In the genomic region with DNA sequence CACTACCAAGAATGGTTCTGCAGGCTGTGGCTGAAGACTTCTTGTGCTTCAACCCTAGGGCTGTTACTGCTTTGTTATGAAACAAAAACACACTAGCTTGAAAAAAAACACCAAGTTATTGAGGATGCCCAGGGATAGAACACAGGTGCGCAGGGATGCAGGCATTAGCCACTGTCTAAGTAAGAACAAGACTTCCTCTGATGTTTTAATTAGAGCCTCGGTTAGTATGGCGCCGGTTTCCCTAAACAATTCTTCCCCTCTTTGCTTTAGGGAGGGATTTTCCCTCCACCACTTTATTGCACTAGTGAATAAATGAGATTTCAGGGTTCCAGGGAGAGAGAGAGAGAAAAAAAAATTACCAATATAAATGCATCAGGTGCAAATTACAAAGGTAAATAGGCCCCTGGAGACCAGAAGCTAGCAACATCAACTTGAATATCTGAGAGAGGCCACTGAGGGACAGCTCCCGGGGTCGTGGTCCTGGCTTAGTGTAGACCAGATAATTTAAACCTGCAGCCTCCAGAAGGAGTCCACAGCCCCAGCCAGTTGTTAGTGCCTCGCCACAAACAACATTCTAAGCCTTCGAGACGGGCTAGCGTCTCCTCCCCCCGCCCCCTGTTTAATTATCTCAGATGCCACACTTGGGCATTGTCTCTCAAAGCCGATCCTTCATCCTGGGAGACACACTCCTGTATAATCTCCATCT, we compare ENCODE assay signal across 28 mouse cellular contexts.
DNase-seq lines count a peak whose midpoint lies in the region; ATAC-seq lines count a peak whose summit lies in the region.
"Had no signal": no experiment of that assay in that cellular context is flagged by ENCODE, and none has a peak within 500 bp of the region (broad histone marks: within the 10 kb centered on the region; RNA-seq: fewer than 3 reads in every experiment).

No protein-coding gene starts in this region.

- ATAC-seq in hindbrain, embryonic 16.5 days, result no peak; the same call in 1 of the 2 replicates
- ATAC-seq in hindbrain, embryonic 14.5 days (ENCODE audit: low FRiP score), result peak; percentile 51; the same call in 1 of the 2 replicates
- ATAC-seq in midbrain, embryonic 11.5 days (ENCODE audit: low FRiP score), result peak; percentile 66
- peak; percentile 71 for ATAC-seq in neural tube, embryonic 13.5 days (ENCODE audit: low read depth)
- ATAC-seq: forebrain, embryonic 16.5 days; intestine, postnatal 0 days; Patski had no signal

- no peak overlapping the region for H3K4me3 ChIP-seq in hindbrain, embryonic 10.5 days
- no peak overlapping the region for H3K4me3 ChIP-seq in hindbrain, embryonic 16.5 days (ENCODE audit: low read length)
- H3K4me3 ChIP-seq in hindbrain, embryonic 14.5 days (replicated peaks; ENCODE audit: low read length), result no peak overlapping the region
- H3K4me3 ChIP-seq in midbrain, embryonic 11.5 days (ENCODE audit: low read depth, low read length), result no peak overlapping the region
- H3K4me3 ChIP-seq in neural tube, embryonic 13.5 days, result no peak overlapping the region
- H3K4me3 ChIP-seq: heart, embryonic 12.5 days; kidney, embryonic 15.5 days; left cerebral cortex, adult 2 months; liver, embryonic 13.5 days; megakaryocyte, embryonic 14.5 days had no signal

- H3K27ac ChIP-seq in hindbrain, embryonic 10.5 days, result 0 out of 2 replicates have a peak overlapping the region, but pooled peaks have one; percentile 23
- no peak overlapping the region for H3K27ac ChIP-seq in hindbrain, embryonic 16.5 days (ENCODE audit: low read depth, low read length)
- H3K27ac ChIP-seq in hindbrain, embryonic 14.5 days, result peak overlapping the region; percentile 43; the same call in 1 of the 2 replicates
- H3K27ac ChIP-seq in midbrain, embryonic 11.5 days (ENCODE audit: low read depth, low read length), result no peak overlapping the region
- H3K27ac ChIP-seq in neural tube, embryonic 13.5 days (replicated peaks), result peak overlapping the region; percentile 71
- H3K27ac ChIP-seq: kidney, embryonic 15.5 days; left cerebral cortex, adult 2 months; liver, embryonic 13.5 days had no signal

- no peaks in the 10 kb centered on the region for H3K27me3 ChIP-seq in hindbrain, embryonic 10.5 days (ENCODE audit: insufficient read depth, poor library complexity, severe bottlenecking)
- no peaks in the 10 kb centered on the region for H3K27me3 ChIP-seq in hindbrain, embryonic 16.5 days (replicated peaks; ENCODE audit: control insufficient read depth, insufficient read depth, low read length)
- H3K27me3 ChIP-seq in hindbrain, embryonic 14.5 days (ENCODE audit: control insufficient read depth, insufficient read depth, low read length), result no peaks in the 10 kb centered on the region
- H3K27me3 ChIP-seq in midbrain, embryonic 11.5 days (ENCODE audit: control insufficient read depth, insufficient read depth, low read length), result no peaks in the 10 kb centered on the region
- H3K27me3 ChIP-seq in neural tube, embryonic 13.5 days, result no peaks in the 10 kb centered on the region
- H3K27me3 ChIP-seq: CH12.LX; heart, embryonic 12.5 days; kidney, embryonic 15.5 days; liver, embryonic 13.5 days; megakaryocyte, embryonic 14.5 days; Patski had no signal

- H3K4me2 ChIP-seq in hindbrain, embryonic 16.5 days (ENCODE audit: low read length), result no peak overlapping the region
- H3K4me2 ChIP-seq in hindbrain, embryonic 14.5 days (replicated peaks), result no peak overlapping the region
- H3K4me2 ChIP-seq in midbrain, embryonic 11.5 days, result no peak overlapping the region
- peak overlapping the region; percentile 20; the same call in 1 of the 2 replicates for H3K4me2 ChIP-seq in neural tube, embryonic 13.5 days
- H3K4me2 ChIP-seq: heart, embryonic 12.5 days; kidney, embryonic 15.5 days; liver, embryonic 13.5 days had no signal

- H3K9ac ChIP-seq in hindbrain, embryonic 16.5 days (ENCODE audit: low read depth, low read length), result no peak overlapping the region
- no peak overlapping the region for H3K9ac ChIP-seq in hindbrain, embryonic 14.5 days
- H3K9ac ChIP-seq in midbrain, embryonic 11.5 days (ENCODE audit: low read length), result no peak overlapping the region
- no peak overlapping the region for H3K9ac ChIP-seq in neural tube, embryonic 13.5 days
- H3K9ac ChIP-seq: heart, embryonic 12.5 days; kidney, embryonic 15.5 days; liver, embryonic 13.5 days had no signal

- no peaks in the 10 kb centered on the region for H3K36me3 ChIP-seq in hindbrain, embryonic 10.5 days
- H3K36me3 ChIP-seq in hindbrain, embryonic 16.5 days (ENCODE audit: control insufficient read depth, insufficient read depth, low read length), result no peaks in the 10 kb centered on the region
- no peaks in the 10 kb centered on the region for H3K36me3 ChIP-seq in hindbrain, embryonic 14.5 days (replicated peaks; ENCODE audit: control insufficient read depth, insufficient read depth)
- H3K36me3 ChIP-seq in midbrain, embryonic 11.5 days (ENCODE audit: control insufficient read depth, insufficient read depth, low read length), result no peaks in the 10 kb centered on the region
- H3K36me3 ChIP-seq in neural tube, embryonic 13.5 days, result no peaks in the 10 kb centered on the region
- H3K36me3 ChIP-seq: G1E; heart, embryonic 12.5 days; kidney, embryonic 15.5 days; liver, embryonic 13.5 days had no signal

- peaks cover 27% of the 10 kb centered on the region for H3K4me1 ChIP-seq in hindbrain, embryonic 10.5 days (replicated peaks)
- peaks cover 3% of the 10 kb centered on the region for H3K4me1 ChIP-seq in hindbrain, embryonic 16.5 days (ENCODE audit: control insufficient read depth, insufficient read depth, low read depth, low read length)
- H3K4me1 ChIP-seq in hindbrain, embryonic 14.5 days (replicated peaks; ENCODE audit: control insufficient read depth, insufficient read depth, low read length), result peaks cover 16% of the 10 kb centered on the region; the same call in 1 of the 2 replicates
- H3K4me1 ChIP-seq in midbrain, embryonic 11.5 days (ENCODE audit: control insufficient read depth, insufficient read depth, low read length), result peaks cover 11% of the 10 kb centered on the region
- H3K4me1 ChIP-seq in neural tube, embryonic 13.5 days (replicated peaks), result peaks cover 44% of the 10 kb centered on the region
- H3K4me1 ChIP-seq: liver, embryonic 13.5 days; megakaryocyte, embryonic 14.5 days had no signal

- H3K9me3 ChIP-seq in hindbrain, embryonic 10.5 days, result no peaks in the 10 kb centered on the region
- no peaks in the 10 kb centered on the region for H3K9me3 ChIP-seq in hindbrain, embryonic 16.5 days (ENCODE audit: control insufficient read depth, low read length)
- H3K9me3 ChIP-seq in hindbrain, embryonic 14.5 days (ENCODE audit: control insufficient read depth, low read length), result no peaks in the 10 kb centered on the region
- no peaks in the 10 kb centered on the region for H3K9me3 ChIP-seq in midbrain, embryonic 11.5 days (ENCODE audit: control insufficient read depth, low read length)
- H3K9me3 ChIP-seq in neural tube, embryonic 13.5 days, result no peaks in the 10 kb centered on the region
- H3K9me3 ChIP-seq: heart, embryonic 12.5 days; kidney, embryonic 15.5 days; liver, embryonic 13.5 days had no signal

- 37% methylated on average over 12 of the region's 12 CpGs for WGBS in hindbrain, embryonic 10.5 days
- WGBS in hindbrain, embryonic 16.5 days, result 37% methylated on average over 12 of the region's 12 CpGs
- 32% methylated on average over 12 of the region's 12 CpGs for WGBS in hindbrain, embryonic 14.5 days
- WGBS in midbrain, embryonic 11.5 days, result 17% methylated on average over 12 of the region's 12 CpGs
- WGBS in neural tube, embryonic 13.5 days, result 26% methylated on average over 12 of the region's 12 CpGs

- DNase-seq in hindbrain, embryonic 10.5 days (ENCODE audit: low spot score), result no peak
- no peak for DNase-seq in hindbrain, embryonic 14.5 days (ENCODE audit: low spot score)
- no peak for DNase-seq in midbrain, embryonic 11.5 days (ENCODE audit: low spot score, missing footprints)
- DNase-seq in right cerebral cortex, adult 2 months (ENCODE audit: low spot score in 2 of 2), result no peak
- no peak for DNase-seq in lung, postnatal 14 days
- DNase-seq: adrenal gland, adult 2 months; B cell, adult 2 months; cerebellum, adult 11-12 months; cerebellum, postnatal 10 days; gastrocnemius, postnatal 14 days; heart, adult 18-20 months; heart, postnatal 10 days; kidney, postnatal 36 days; layer of hippocampus, adult 9-11 months; liver, embryonic 13.5 days; lung, adult 2 months; lung, postnatal 36 days had no signal

Comparison
In these comparisons a context has a peak if more than half of its experiments do, and no peak if none do; other contexts are left out.
1. H3K27ac ChIP-seq: peak in hindbrain, embryonic 10.5 days (single experiment), hindbrain, embryonic 14.5 days (single experiment) and neural tube, embryonic 13.5 days (single experiment); none in hindbrain, embryonic 16.5 days (single experiment) and midbrain, embryonic 11.5 days (single experiment).